Mouse (Mus musculus) layer of hippocampus, adult 11-12 months (tissue): ENCODE measurements at regions not wholly inside any gene's neighbourhood (a gene's known extent, or its start where the extent isn't known, plus 50 kb on each side); places are given as distances from the start of the nearest gene placed in this dataset.

Experiments used
- DNase-seq: peaks from one replicate; pipeline ENCODE4 v3.0.0; 2022; ENCODE audit warnings: low spot score

- no peak for DNase-seq
Measured at GRCm38 (mm10) chr10:123997260-123997659, 733.5 kb downstream of the Fam19a2 start.

GRCm38 (mm10) chr10:123998959-123999358 lies 735.2 kb downstream of the Fam19a2 start:
- no peak for DNase-seq

DNA sequence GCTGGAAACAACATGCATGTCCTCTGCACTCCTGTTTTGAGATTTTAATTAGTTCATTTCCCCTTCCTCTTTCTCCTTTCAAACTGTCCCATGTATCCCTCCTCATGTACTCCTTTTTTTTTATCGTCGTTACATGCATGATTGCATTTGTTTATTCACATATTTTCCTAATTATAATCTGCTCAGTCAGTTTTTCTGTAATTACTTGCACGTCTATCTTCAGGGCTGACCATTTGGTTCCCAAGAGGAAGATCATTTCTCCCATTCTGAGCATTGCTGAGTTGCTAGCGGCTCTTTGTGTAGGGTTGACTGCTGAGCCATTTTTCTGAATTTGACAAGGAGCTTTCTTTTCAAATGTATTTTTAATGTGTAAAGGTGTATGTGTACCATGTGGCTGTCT lies 781.2 kb downstream of the Fam19a2 start:
- no peak for DNase-seq

GRCm38 (mm10) chr10:124045791-124046190 lies 782.0 kb downstream of the Fam19a2 start:
- DNase-seq, result no peak

DNA sequence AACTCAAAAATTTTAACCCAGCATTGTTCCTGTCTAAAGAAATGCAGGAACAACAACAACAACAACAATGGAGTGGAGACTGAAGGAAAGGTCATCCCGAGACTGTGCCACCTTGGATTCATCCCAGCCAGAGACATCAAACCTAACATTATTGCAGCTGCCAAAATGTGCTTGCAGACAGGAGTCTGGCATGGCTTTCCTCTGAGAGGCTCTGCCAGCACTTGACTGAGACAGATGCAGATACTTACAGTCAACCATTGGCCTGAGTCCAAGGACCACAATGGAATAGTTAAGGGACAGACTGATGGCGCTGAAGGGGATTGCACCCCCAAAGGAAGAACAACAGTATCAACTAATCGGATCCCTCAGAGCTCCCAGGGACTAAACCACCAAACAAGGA lies 819.0 kb downstream of the Fam19a2 start:
- DNase-seq, result no peak

DNA sequence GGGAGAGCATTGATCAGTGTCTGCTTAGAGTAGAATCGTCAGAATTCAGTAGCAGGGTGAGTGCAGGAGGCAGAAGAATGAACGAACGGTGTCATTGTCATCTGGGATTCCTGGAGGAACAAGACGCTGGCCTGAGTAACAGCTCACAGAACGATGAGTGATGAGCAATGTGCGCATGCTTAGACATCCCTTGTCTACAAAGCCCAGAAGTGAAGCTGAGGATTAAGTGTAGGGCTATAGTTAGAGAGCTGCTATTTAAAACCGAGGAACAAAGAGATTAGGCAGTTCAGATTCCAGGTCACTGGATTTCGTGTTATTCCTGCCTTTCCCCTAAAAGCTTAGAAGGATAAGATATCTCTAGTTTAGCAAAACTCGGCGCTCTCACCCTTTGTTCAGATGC lies 826.8 kb downstream of the Fam19a2 start:
- no peak for DNase-seq

GRCm38 (mm10) chr10:124091364-124091763 lies 827.6 kb downstream of the Fam19a2 start:
- DNase-seq, result no peak

DNA sequence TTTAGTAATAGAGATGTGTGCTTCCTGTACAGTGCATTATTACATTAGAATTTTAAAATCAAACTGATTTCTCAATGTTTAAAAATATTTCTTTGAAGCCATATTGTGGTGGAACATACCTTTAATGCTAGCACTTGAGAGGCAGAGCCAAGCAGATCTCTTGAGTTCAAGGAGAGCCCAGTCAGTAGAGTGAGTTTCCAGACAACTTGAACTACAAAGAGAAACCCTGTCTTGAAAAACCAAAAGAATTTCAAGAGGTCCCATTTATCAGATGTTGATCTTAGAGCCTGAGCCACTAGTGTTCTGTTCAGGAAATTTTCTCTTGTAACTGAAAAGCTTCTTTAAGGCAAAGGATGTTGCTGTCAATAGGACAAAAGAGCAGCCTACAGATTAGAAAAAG lies 855.8 kb downstream of the Fam19a2 start:
- DNase-seq, result no peak

- DNase-seq, result no peak
Measured at GRCm38 (mm10) chr10:124138456-124138855, 874.7 kb downstream of the Fam19a2 start.

DNA sequence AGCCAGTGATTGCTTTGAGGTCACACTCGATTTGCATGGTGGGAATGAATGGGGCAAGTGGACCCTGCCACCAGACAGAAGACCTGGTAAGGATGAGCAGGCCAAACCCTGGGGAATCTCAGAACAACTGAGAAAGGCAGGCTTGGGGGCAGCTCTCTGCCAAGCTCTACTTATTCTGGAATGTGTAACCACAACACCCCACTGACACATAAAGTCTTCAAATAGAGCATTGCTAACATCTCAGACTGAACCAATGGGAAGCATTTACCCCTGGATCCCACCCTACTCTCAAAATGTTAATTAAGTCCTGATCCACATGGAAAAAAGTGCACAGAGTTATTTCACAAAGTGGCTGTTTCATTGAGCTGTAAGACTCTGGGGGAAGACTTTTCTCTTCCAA lies 878.5 kb downstream of the Fam19a2 start:
- DNase-seq, result no peak

- no peak for DNase-seq
Measured at GRCm38 (mm10) chr10:124146751-124147469, 883.1 kb downstream of the Fam19a2 start.

DNA sequence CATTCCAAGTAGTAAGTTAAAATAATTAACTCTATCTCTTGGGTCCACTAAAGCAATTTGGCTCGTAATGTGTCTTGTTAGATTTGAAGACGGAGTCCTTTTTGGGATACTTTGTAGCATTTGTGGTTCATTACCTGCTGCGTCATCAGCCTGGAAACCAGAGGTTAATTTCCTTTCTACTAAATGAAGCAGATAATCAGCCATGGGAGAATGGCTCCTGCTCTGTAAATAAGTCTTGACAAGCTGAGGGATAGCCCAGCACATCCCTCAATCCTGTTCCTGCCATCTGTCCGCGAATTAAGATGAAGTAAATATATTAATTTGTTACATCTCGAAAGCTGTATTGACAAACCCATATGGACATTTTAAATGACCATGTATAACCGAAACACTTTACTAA lies 899.6 kb downstream of the Fam19a2 start:
- no peak for DNase-seq

GRCm38 (mm10) chr10:124175598-124175997 lies 911.8 kb downstream of the Fam19a2 start:
- no peak for DNase-seq

DNA sequence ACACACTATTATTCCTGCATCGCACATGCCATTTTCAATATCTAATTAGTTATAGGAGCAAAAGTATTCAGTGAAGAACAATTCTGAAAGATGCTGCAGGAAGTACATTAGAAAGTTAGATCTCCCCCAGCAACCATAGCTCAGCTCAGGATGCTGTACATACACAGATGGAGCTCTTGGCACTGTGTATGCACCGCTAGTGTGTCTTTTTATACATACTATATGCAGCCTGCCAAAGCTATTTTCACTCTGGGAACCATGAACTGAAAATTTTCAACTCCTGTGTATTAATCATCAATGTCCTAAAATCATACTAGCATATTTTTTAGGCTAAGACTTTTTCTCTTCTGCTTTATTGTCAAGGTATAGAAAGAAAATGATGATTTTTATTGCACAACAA lies 944.5 kb downstream of the Fam19a2 start:
- peak; percentile 8 for DNase-seq

DNA sequence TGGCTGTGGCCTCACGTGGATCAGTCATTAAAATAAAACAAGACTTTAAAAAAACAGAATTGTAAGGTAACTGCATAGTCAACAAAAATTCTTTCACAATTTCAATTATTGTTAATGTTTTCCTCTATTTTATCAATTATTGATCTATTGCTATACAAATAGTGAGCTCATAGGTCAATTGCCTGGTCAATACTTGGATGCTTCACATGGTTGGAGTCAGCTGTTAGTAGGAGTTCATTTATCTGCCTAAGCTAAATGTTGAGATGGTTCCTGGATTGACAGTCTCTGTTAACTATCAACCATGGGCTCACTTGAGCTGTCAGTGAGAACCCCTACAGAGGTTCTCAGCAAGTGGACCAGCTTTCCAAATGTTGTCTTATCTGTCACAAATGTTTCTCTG lies 955.7 kb downstream of the Fam19a2 start:
- no peak for DNase-seq

DNA sequence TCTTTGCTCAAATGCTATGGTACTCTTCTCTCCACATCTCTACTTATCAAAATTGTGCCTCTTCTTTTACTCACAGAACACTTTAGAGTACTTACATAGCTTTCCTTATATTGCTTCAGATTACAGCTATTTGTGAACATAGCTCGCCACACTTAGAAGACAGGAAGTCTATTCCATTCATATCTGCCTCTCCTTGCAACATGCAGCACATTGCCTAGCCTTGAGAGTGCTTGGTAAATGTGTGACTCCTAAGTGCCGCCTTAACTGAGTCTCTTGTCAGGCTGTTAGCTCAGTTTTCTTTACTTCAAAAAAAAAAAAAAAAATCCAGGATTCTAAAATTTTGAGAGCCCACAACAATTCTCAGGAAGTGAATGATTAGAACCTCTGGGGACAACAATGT lies 958.3 kb downstream of the Fam19a2 start:
- DNase-seq, result no peak

- DNase-seq, result no peak
Measured at GRCm38 (mm10) chr10:124227061-124227460, 963.3 kb downstream of the Fam19a2 start.

GRCm38 (mm10) chr10:124249358-124249757 lies 985.6 kb downstream of the Fam19a2 start:
- DNase-seq, result no peak

- DNase-seq, result peak; percentile 15
Measured at GRCm38 (mm10) chr10:124250004-124250403, 986.2 kb downstream of the Fam19a2 start.

DNA sequence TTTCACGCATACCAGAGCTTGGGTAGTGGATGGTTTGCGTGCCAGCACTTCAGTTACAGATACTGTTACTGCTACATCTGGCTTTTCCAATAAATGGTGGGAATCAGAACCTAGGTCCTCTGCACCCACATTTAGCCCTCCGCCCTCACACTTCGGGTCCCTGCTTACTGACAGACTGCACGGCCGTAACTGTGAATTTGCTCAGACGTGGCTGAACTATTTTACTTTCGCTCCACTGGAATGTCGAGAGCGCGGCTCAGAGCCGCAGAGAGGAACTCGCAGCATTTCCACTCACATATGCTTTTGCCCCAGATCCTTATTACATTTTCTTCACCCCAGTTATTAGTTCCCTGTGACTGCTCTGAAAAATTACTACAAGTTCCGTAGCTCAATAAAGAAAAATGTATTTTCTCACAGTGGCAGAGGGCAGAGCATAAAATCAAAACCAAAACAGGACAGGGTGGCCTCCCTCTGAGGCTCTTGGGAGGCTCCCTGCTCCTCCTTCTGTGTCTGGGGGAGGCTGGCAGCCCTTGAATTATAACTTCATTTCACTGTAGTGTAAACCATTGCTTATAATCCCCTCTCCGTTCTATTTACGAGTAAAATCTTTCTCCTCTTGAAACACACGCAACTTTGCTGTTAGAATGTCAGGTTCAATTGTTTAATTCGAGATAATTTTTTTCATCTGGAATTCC lies 1024.7 kb downstream of the Fam19a2 start:
- no peak for DNase-seq

GRCm38 (mm10) chr10:124297198-124297677 lies 1033.4 kb downstream of the Fam19a2 start:
- no peak for DNase-seq

- no peak for DNase-seq
Measured at GRCm38 (mm10) chr10:124304683-124305082, 1040.9 kb downstream of the Fam19a2 start.

DNA sequence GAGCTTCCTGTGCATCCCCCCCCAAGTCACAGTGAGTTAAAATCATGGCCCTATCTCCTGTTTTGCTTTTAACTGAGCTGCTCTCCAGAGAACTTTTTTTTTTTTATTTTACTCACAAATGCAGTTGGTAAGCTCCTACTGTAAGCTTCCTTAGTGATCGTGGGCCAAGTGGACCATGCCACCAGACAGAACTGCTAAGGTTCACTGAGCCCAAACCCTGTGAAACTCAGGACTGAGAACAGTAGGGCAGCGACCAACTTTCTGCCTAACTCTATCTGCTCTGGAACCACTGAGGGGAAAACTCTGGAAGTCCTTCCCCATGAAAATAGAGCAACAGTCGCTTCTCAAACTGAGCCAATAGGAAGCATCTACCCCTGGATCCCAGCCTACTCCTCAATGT lies 1041.8 kb downstream of the Fam19a2 start:
- DNase-seq, result no peak

DNA sequence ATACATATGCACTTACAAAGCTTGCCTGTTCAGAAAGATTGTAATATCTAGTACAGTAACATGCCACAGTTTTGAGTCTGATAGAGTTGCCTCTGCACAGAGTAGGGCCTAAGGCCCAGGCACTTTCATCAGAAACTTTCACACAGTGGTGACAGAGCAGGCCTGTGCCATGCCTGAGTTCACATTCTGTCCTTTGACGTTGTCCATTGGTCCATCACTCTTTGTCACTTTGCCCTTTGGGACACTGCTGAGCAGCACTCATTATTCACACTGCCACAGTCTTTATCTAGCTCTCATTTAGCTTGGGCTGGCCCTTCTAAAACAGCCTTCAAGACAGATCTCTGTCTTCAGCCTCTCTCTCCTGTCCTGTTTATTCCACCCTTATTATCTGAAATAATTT lies 1055.0 kb downstream of the Fam19a2 start:
- DNase-seq, result no peak
